Mouse (Mus musculus) gastrocnemius, postnatal 4 days (tissue): ENCODE data around the gene Rnf7. TPM values are rescaled to one million over a fixed set of nuclear protein-coding genes. Genes with fewer than 3 reads are reported as not detected.

ENCODE experiments used
- DNase-seq, 2 experiments: peaks; one replicate each; pipeline ENCODE4 v3.0.0; 2021 to 2022; ENCODE audit warnings: low spot score in 2 of 2, mixed read lengths in 2 of 2
- total RNA-seq, 2 experiments: library from RNA; stranded (reverse); gene quantifications; 2 replicates each; pipeline ENCODE4 v1.2.3; 2021

The Rnf7 gene
- total RNA-seq, 2 experiments from 2014 or later, result 87.3 to 91.2 TPM

GRCm38 (mm10) chr9:96470266-96470974 lies 8.1 kb downstream of the Rnf7 start:
- DNase-seq, result no peak

DNA sequence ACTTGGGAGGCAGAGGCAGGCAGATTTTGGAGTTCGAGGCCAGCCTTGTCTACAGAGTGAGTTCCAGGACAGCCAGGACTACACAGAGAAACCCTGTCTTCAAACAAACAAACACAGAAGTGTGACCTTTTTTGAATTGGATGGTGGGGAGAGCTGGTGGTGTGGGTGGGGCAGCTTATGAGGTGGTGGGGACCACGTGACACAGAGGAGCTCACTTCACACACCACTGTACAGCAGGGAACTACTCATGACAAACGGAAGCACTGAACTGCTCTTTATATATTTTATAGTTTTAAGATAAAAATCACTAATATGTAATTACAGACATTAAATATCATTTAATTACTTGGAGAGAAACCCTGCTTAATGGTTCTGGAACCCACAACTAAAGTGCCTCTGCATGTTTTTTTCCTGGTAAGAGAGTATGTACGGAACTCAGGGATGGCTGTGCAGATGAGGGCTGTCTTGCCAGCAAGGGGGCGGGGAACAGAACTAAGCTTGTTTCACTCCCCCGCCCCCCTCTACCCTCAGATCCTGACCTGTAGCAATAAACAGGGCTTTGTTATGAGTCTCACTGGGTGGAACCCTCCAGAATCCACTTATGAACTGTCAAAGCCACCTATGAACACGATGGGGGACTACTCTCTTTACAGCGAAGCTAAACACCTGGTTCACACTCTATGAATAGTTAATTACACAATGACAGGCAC lies 8.8 kb downstream of the Rnf7 start:
- DNase-seq, result no peak

- DNase-seq, result no peak
These were observed 14.8 kb downstream of the Rnf7 start for GRCm38 (mm10) chr9:96463708-96464107.

DNA sequence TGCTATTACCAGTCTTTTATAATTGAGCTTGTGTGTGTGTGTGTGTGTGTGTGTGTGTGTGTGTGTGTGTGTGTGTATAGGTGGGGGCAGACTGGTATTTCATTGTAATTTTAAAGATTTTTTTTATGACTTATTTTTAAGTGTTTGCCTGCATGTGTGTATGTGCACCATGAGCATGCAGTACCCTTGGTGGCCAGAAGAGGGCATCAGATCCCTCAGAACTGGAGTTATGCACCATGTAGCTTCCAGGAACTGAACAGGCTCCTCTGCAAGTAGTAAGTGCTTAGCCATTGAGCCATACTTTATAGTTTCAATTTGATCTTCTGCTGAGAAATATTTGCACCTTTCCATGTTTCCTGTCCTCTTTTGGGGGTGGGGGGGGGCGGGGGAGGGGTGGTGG lies 16.9 kb downstream of the Rnf7 start:
- DNase-seq, result no peak

DNA sequence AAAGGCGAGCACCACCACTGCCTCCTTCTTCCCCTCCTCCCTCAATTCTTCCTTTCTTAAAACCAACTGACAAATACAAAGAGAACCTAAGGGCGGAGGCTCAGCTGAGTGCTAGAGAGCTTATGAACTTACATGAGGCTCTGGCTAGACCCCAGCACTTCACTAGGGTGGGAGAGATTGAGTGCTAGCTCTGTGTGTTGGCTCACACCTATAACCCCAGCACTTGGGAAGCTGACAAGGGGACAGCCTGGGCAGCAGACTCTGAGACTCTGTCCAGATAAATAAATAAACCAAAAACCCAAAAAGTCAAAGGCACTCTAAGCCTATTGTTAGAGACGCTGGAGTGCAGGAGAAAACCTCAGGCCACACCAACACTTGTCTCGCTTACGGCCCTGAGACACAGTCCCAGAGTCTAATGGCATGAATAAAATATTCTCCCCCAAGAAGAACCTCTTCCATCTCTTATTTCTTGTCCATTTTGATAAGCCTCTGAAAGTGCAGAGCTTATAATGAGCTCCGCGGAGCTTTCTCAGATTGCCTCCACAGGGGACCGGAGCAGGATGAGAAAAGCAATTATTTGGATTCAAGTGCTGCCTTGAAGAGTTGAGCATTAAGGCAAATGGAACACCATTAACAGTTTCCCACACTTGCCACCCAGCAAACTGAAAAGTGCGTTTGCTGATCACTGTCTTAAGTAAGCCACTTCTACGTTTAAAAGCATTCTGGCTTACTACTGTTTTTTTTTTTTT lies 18.2 kb downstream of the Rnf7 start:
- no peak for DNase-seq

DNA sequence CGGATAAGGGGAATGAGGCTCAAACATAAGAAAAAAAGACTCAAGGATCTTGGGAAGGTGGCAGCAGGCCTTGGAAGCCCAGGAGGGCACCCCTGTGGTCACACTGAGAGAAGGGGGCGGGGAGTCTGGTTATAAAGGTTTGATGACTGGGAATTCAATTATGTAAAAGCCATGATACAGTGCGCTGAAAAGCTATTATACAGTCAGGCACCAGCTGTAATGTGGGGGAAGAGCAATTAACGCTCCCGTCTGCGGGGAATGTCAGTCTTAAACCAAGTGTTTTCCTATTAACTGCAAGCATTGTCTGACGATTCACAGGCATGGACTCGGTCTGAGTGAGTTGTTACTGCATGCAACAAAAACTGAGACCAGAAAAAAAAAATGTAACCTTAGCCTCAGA lies 22.9 kb downstream of the Rnf7 start:
- no peak for DNase-seq

DNA sequence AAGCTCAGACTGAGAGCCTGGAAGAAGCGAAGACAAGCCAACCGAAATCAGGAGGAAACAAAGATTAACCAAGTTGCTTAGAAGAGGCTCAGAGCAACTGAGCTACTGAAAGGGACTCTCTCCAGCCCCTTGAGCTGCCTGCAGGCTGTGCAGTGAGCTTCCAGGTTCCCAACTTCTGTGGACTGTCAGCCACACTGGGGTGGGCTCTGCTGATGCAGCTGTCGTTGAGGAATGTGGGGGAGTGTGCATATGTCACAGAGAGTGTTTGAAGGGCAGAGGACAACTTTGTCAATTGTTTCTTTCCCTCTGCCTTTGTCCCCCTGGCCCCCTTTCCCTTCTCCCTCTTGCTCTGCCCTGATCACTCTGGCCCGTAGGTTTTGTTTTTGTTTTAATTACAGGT lies 25.5 kb downstream of the Rnf7 start:
- no peak for DNase-seq

DNA sequence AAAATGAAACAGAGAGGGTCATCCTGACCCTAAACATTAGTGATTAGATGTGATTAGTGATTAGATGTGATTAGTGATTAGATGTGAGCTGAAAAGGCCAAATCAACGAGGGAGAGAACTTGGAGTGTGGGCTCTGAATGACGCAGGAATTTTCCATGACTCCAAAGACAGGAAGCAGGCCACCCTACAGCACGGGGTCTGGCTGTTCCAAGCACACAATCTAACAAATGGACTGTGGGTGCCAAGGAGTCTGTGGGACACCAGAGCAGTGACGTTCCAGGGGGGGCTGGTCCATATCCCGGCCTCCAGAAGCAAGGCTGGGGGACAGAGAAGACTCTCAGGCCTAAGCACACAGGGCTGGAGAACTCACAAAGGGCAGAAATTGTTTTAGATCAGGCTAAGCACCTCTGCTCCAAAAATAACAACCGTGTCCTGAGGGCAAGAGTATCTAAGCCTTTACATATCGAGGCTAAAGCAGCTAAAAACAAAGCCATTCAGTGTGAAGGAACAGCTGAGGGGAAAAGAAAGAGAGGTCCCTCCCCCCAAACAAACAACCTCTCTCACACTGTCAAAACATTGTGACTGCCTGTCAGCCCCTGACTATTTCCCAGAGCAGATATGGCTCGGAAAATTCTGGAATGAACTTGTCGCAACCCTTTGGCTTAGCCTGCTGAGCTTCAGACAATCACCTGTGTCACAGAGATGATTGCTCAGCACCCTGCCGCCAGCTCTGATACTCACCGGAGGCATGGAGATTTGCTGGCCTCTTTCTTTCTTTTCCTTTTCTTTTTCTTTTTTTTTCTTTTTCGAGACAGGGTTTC lies 27.4 kb downstream of the Rnf7 start:
- no peak for DNase-seq

GRCm38 (mm10) chr9:96449514-96449913 lies 29.0 kb downstream of the Rnf7 start:
- DNase-seq, result no peak

GRCm38 (mm10) chr9:96445351-96445750 lies 33.1 kb downstream of the Rnf7 start:
- DNase-seq, result no peak

DNA sequence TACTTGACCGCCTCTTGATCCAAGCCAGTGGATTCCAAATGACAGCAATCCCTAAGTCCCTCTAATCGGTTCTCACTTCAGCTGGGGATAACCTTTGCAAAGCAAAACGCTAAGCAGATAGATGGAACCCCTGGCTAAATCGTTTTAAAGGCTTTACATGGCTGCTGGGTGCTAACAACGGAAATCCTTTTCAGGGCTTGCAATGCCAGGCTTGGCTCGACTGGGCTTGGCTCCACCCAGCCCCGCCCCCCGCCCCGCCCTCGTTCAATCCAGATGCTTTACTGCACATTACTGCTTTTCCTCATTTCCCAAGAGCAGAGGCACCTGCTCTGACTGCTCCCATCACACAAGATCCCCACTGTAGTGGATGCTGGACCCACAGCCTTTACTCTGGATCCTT lies 36.4 kb downstream of the Rnf7 start:
- DNase-seq, result no peak

DNA sequence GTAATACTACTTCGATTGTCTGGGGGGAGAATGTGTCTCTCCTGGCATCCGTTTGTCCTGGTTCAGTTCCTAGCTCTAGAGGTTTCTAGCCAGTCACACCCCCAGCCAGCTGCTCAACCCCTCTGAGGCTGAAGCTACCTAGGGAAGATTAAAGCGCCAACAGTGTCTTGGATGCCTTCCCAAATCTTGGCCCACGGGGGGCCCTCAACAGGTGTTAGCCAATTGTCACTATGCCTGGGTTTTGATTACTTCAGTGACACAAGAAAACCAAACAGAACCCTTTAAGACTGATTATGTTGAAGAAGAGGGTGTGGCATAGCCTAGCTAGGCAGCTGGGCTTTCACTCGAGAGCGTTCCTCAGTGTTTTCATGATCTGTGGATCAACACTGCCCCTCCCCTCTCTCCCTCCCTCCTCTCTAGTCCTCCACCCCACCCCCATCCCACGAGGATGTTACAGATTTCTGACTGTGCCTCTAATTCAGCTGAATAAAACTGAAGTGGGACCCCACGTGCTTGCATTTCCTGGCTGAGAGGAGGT lies 40.1 kb downstream of the Rnf7 start:
- DNase-seq, result peak in 1 of 2 experiments; percentile 59

GRCm38 (mm10) chr9:96437805-96438333 lies 40.6 kb downstream of the Rnf7 start:
- peak; percentile 41 to 64 for DNase-seq

- no peak for DNase-seq
These were observed 41.3 kb downstream of the Rnf7 start for GRCm38 (mm10) chr9:96436901-96437804.

- no peak for DNase-seq
These were observed 45.9 kb downstream of the Rnf7 start for GRCm38 (mm10) chr9:96432575-96432974.

GRCm38 (mm10) chr9:96431081-96431480 lies 47.4 kb downstream of the Rnf7 start:
- DNase-seq, result no peak

GRCm38 (mm10) chr9:96428336-96429046 lies 50.0 kb downstream of the Rnf7 start:
- DNase-seq, result peak in 1 of 2 experiments; percentile 32

GRCm38 (mm10) chr9:96424027-96424426 lies 54.4 kb downstream of the Rnf7 start:
- DNase-seq, result no peak
